Mouse (Mus musculus): ENCODE results near the gene Fbxo40.

DNA sequence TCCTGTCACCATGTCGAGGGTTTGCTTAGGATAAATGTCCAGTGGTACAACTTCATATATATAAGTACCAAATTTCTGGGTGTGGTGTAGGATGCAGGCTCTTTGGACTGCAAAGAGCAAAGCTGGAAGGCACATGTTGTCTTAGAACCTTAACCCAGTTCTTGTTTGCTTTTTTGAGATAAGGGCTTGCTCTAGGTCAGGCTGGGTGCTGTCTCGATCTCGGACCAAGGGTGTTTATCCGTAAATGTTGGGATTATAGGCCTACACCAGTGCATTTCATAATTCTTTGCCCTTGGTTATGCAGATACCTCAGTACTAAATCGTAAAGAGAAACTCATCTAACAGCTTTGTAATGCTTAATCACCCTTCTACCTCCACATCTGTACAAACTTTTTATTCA, 22.1 kb upstream of the Fbxo40 start:
- no peak for TF ChIP-seq POLR2A (IDR thresholded peaks at IDR 0.05; ENCODE audit: borderline replicate concordance, low read depth, low read length)
- no peak for TF ChIP-seq CTCF (IDR thresholded peaks at IDR 0.05; ENCODE audit: low read depth, low read length)

All from bone marrow macrophage, adult 2 months (primary cell).